Mouse (Mus musculus) kidney, embryonic 16.5 days (tissue): ENCODE measurements at regions not wholly inside any gene's neighbourhood (a gene's known extent, or its start where the extent isn't known, plus 50 kb on each side); places are given as distances from the start of the nearest gene placed in this dataset.

Experiments used
- ATAC-seq: fragments of 200-750 bp; cut with Nextera tagmentation; 2 replicates; pipeline ENCODE4 v1.8.0; 2017; ENCODE audit warnings: moderate TSS enrichment; ENCODE audit not compliant: low FRiP score, low TSS enrichment
- H3K27ac ChIP-seq: fragments of 300-500 bp; sonication (generic); 2 replicates; pipeline ENCODE4 v1.5.1; 2014; ENCODE audit warnings: low read length
- H3K27me3 ChIP-seq: fragments of 300-500 bp; sonication (generic); 2 replicates; pipeline ENCODE4 v1.6.1; 2014; ENCODE audit warnings: low read length, control low read depth, mixed read lengths; ENCODE audit not compliant: insufficient read depth
- H3K36me3 ChIP-seq: fragments of 300-500 bp; sonication (generic); 2 replicates; pipeline ENCODE4 v1.6.1; 2014; ENCODE audit warnings: low read length, control low read depth, mixed read lengths; ENCODE audit not compliant: insufficient read depth
- H3K4me1 ChIP-seq: fragments of 300-500 bp; sonication (generic); 2 replicates; pipeline ENCODE4 v1.6.1; 2014; ENCODE audit warnings: low read length, control low read depth, mixed read lengths; ENCODE audit not compliant: insufficient read depth
- H3K4me2 ChIP-seq: fragments of 300-500 bp; sonication (generic); replicated peaks from 2 replicates; pipeline ENCODE4 v1.6.1; 2014; ENCODE audit warnings: low read depth, low read length
- H3K4me3 ChIP-seq: fragments of 300-500 bp; sonication (generic); 2 replicates; pipeline ENCODE4 v1.5.1; 2014; ENCODE audit warnings: mild to moderate bottlenecking, low read length
- H3K9ac ChIP-seq: fragments of 300-500 bp; sonication (generic); replicated peaks from 2 replicates; pipeline ENCODE4 v1.6.1; 2014; ENCODE audit warnings: low read length
- H3K9me3 ChIP-seq: fragments of 300-500 bp; sonication (generic); 2 replicates; pipeline ENCODE4 v1.6.1; 2016; ENCODE audit warnings: low read length, control low read depth
- WGBS: fragments of 180-500 bp; shearing (Covaris S2); extraction: QIAGEN DNeasy Blood & Tissue Kit; methylation state at CpG from one replicate; pipeline ENCODE4 v1.1.7; 2014; 5-methylcytosine and 5-hydroxymethylcytosine counted together

DNA sequence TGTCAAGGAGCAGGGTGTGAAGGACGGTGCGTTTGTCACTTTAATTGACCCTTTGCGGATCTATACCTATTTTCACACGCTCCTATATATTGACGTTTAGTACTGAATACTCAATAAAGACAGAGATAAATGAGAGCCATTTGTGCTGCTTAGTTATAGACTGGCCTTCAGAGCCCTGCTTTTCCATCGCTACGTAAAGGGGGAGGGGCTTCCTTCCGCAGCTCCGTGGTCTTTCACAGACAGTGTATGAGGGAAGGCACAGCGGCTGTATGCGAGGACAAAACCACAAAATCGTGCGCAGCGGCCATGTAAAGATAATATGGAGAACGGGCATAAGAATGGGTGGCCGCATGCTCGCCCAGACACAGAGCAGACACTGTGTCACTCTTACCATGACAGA is 58.4 kb upstream of the Pced1b start:
- no peak overlapping the region for H3K4me3 ChIP-seq
- no peak overlapping the region for H3K27ac ChIP-seq
- H3K4me1 ChIP-seq, result peaks cover 5% of the 10 kb centered on the region; the same call in 1 of the 2 replicates
- 89% methylated on average over 17 of the region's 17 CpGs for WGBS
- H3K27me3 ChIP-seq, result no peaks in the 10 kb centered on the region
- no peak overlapping the region for H3K9ac ChIP-seq
- no peak for ATAC-seq
- peaks cover 2% of the 10 kb centered on the region; the same call in 1 of the 2 replicates for H3K9me3 ChIP-seq
- H3K36me3 ChIP-seq, result no peaks in the 10 kb centered on the region
- H3K4me2 ChIP-seq, result no peak overlapping the region

DNA sequence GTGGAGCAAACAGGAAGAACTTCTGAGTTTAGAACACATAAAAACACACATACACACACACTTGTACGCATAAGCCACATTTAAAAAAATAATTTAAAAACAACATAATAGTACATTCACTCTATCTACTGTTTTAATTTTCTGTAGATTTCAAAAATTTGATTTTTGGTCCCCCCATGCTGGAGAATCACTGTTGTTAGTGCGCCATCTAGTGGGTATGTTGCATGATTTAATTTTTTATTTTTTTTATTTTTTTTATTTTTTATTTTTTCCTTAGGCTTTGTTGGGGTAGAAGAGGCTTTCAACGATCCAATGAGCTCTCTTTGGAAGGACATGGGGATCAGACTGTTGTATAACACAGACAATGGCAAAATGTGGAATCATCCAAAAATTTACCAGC is 59.1 kb upstream of the Pced1b start:
- Histone ChIP-seq H3K27ac (no peak overlapping the region), H3K9ac (no peak overlapping the region), H3K36me3 (no peaks in the 10 kb centered on the region), H3K9me3 (no peaks in the 10 kb centered on the region), H3K27me3 (no peaks in the 10 kb centered on the region), H3K4me2 (no peak overlapping the region), H3K4me1 (peaks cover 6% of the 10 kb centered on the region; the same call in 1 of the 2 replicates), H3K4me3 (no peak overlapping the region)
- ATAC-seq, result no peak
- WGBS, result 30% methylated on average over 3 of the region's 3 CpGs

- peak; percentile 13; the same call in 1 of the 2 replicates for ATAC-seq
- H3K9me3 ChIP-seq, result no peaks in the 10 kb centered on the region
- no peaks in the 10 kb centered on the region for H3K27me3 ChIP-seq
- no peak overlapping the region for H3K4me2 ChIP-seq
- H3K36me3 ChIP-seq, result no peaks in the 10 kb centered on the region
- H3K4me1 ChIP-seq, result peaks cover 11% of the 10 kb centered on the region; the same call in 1 of the 2 replicates
- H3K27ac ChIP-seq, result no peak overlapping the region
- no peak overlapping the region for H3K9ac ChIP-seq
- 30% methylated on average over 8 of the region's 8 CpGs for WGBS
- H3K4me3 ChIP-seq, result no peak overlapping the region
Measured at GRCm38 (mm10) chr15:97186034-97186433, 60.9 kb upstream of the Pced1b start.

- no peaks in the 10 kb centered on the region for H3K9me3 ChIP-seq
- peak; percentile 76 for ATAC-seq
- H3K9ac ChIP-seq, result no peak overlapping the region
- H3K27ac ChIP-seq, result 0 out of 2 replicates have a peak overlapping the region, but pooled peaks have one; percentile 4
- H3K36me3 ChIP-seq, result no peaks in the 10 kb centered on the region
- H3K4me3 ChIP-seq, result no peak overlapping the region
- 19% methylated on average over 9 of the region's 9 CpGs for WGBS
- H3K4me2 ChIP-seq, result no peak overlapping the region
- peaks cover 20% of the 10 kb centered on the region for H3K4me1 ChIP-seq
- H3K27me3 ChIP-seq, result no peaks in the 10 kb centered on the region
Measured at GRCm38 (mm10) chr15:97182617-97183038, 64.3 kb upstream of the Pced1b start.

DNA sequence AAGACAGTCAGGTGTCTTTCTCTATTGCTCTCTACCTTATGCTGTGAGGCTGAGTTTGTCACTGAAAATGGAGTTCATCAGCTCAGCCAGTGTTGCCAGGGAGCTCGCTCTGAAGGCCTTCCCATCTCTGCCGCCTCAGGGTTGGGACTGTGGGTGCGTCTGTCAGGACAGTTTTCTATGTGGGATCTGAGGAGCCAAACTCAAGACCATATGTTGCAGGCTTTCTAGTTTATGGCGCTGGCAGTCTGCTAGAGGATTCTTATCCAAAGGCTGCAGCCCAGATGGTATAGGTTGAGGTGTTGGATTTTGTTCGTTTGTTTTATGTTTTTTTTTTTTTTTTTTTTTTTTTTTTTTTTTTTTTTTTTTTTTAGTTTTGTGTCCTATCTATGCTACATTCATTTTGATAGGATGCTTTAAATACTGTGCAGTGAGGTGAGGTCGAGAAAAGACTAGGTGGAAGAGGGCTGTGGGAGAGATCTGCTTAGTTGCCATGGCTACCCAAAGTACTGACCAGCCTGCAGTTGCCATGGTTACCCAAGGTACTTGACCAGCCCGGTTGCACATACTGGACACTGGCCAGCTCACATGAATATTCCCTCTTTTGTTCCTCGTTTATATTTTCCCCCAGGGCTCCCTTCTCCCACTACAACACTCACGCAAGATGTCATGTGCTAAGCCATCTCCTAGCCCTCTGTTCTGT is 65.8 kb upstream of the Pced1b start:
- Histone ChIP-seq H3K4me1 (peaks cover 21% of the 10 kb centered on the region), H3K9me3 (no peaks in the 10 kb centered on the region), H3K4me2 (no peak overlapping the region), H3K36me3 (no peaks in the 10 kb centered on the region), H3K27me3 (no peaks in the 10 kb centered on the region), H3K27ac (no peak overlapping the region), H3K4me3 (no peak overlapping the region), H3K9ac (no peak overlapping the region)
- WGBS, result 57% methylated on average over 9 of the region's 9 CpGs
- ATAC-seq, result no peak

- H3K36me3 ChIP-seq, result no peaks in the 10 kb centered on the region
- WGBS, result 36% methylated on average over 3 of the region's 3 CpGs
Measured at GRCm38 (mm10) chr15:97178286-97178685, 68.6 kb upstream of the Pced1b start.

DNA sequence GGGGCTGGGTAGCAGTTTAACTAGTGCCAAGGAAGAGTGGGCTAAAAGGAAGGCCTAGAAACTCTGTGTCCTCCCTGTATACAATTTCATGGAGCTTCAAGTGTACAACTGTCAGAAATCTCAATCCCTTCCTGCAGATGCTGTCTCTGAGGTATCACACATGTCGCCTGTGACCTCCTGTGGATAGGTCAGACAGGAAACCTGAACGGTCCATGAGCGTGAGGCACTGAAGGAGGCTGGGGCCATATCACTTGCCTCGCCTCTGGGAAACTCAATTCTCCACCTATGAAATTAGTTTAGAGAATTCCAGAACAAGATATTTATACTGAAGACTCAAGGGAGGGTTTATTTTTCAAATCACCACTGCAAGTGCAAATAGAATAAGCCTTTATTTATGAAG is 69.1 kb upstream of the Pced1b start:
- Histone ChIP-seq H3K27me3 (no peaks in the 10 kb centered on the region), H3K9ac (no peak overlapping the region), H3K36me3 (no peaks in the 10 kb centered on the region), H3K4me3 (no peak overlapping the region), H3K9me3 (no peaks in the 10 kb centered on the region), H3K27ac (peak overlapping the region; percentile 42; the same call in 1 of the 2 replicates), H3K4me1 (peaks cover 29% of the 10 kb centered on the region), H3K4me2 (no peak overlapping the region)
- ATAC-seq, result no peak
- 46% methylated on average over 4 of the region's 4 CpGs for WGBS

More at GRCm38 (mm10) chr15:97178286-97178685, 68.6 kb upstream of the Pced1b start:
- Histone ChIP-seq H3K4me1 (peaks cover 31% of the 10 kb centered on the region), H3K4me3 (no peak overlapping the region), H3K27me3 (no peaks in the 10 kb centered on the region), H3K9ac (no peak overlapping the region), H3K9me3 (no peaks in the 10 kb centered on the region), H3K4me2 (no peak overlapping the region), H3K27ac (no peak overlapping the region; the same call in 1 of the 2 replicates)
- ATAC-seq, result no peak

DNA sequence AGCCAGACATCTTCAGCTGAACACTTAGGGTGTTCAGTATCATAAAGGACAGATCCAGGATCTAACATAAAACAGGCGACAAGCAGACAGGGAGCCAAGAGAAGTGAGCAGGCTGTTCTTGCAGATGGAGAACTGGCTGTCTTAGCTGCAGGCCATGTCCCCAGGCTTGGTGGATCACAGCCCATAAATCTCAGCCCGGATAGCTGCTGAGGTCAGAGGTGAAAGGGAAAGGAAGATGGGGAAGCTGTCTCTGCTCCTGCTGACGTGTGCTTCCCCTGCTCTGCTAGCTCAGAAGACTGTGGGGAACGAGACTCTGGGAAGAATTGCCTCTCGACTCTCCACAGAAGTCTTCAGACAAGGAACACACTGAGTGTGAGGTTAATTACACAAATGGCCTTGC is 71.9 kb upstream of the Pced1b start:
- H3K4me3 ChIP-seq, result no peak overlapping the region
- no peak overlapping the region for H3K9ac ChIP-seq
- ATAC-seq, result peak; percentile 79
- peak overlapping the region; percentile 66 for H3K27ac ChIP-seq
- no peaks in the 10 kb centered on the region for H3K9me3 ChIP-seq
- H3K4me1 ChIP-seq, result peaks cover 25% of the 10 kb centered on the region
- no peak overlapping the region for H3K4me2 ChIP-seq
- 5% methylated on average over 5 of the region's 5 CpGs for WGBS
- H3K36me3 ChIP-seq, result no peaks in the 10 kb centered on the region
- no peaks in the 10 kb centered on the region for H3K27me3 ChIP-seq

GRCm38 (mm10) chr15:97173233-97173632 is 73.7 kb upstream of the Pced1b start:
- no peak overlapping the region for H3K9ac ChIP-seq
- no peak overlapping the region for H3K4me3 ChIP-seq
- ATAC-seq, result no peak
- no peak overlapping the region for H3K4me2 ChIP-seq
- WGBS, result 78% methylated on average over 17 of the region's 17 CpGs
- no peak overlapping the region for H3K27ac ChIP-seq
- H3K4me1 ChIP-seq, result peaks cover 22% of the 10 kb centered on the region
- no peaks in the 10 kb centered on the region for H3K9me3 ChIP-seq
- no peaks in the 10 kb centered on the region for H3K27me3 ChIP-seq
- H3K36me3 ChIP-seq, result no peaks in the 10 kb centered on the region

GRCm38 (mm10) chr15:97170074-97170473 is 76.8 kb upstream of the Pced1b start:
- 57% methylated on average over 6 of the region's 6 CpGs for WGBS
- Histone ChIP-seq H3K4me2 (no peak overlapping the region), H3K27me3 (no peaks in the 10 kb centered on the region), H3K4me3 (no peak overlapping the region), H3K36me3 (no peaks in the 10 kb centered on the region), H3K9ac (no peak overlapping the region), H3K9me3 (no peaks in the 10 kb centered on the region), H3K4me1 (peaks cover 8% of the 10 kb centered on the region), H3K27ac (no peak overlapping the region)
- no peak for ATAC-seq
